Mouse (Mus musculus) urinary bladder, adult 2 months (tissue): Measurements from ENCODE around the gene Prmt1. TPM values are rescaled to one million over a fixed set of nuclear protein-coding genes. Genes with fewer than 3 reads are reported as not detected.
"Not testable (repeated sequence)": the region's sequence is repeated elsewhere in the genome, so short reads cannot be mapped to it uniquely, and the experiment has no call there.

Experiments used
- DNase-seq: peaks from one replicate; pipeline ENCODE4 v3.0.0; 2022; ENCODE audit warnings: low spot score
- polyA plus RNA-seq: library from polyadenylated mRNA; depleted of rRNA; stranded (reverse); fragments of >200 nt; gene quantifications from 2 replicates; pipeline ENCODE4 v1.2.3, GENCODE M21; 2012; rRNA removed

The Prmt1 gene
- polyA plus RNA-seq = 183 and 244 TPM in 2 replicates

DNA sequence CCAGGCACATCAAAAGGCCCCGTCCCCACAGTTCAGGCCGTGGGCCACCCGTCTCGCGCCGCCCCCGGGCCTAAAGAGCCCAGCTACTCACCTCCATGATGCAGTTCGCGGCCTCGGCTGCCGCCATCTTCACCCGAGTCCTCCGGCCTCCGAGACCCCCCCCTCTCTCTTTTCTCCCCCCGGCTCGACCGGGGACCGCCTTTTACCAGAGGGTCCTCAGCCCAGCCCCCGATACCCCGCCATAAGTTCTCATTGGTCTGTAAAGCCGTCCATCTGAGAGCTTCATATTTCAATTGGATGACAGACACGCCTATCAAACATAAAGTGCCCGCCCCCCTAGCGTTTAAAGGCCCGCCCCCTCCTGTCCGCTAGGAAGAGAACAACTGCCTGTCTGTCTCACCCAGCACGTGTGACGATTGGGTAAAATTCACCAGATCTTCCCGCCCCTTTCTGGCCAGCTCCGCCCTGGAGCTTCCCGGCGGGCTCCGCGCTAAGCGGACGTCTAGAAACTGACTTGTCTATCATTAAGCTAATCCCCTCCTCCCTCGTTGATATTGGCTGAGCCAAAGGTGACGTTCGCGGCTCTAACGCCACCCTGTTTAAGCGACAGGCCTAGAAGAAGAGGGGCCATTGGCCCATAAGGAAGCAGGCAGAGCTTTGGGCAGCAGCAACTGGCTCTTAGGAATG lies at the start of gene Prmt1:
TSS of gene Prmt1 (minus strand) at position 377 of the 687 bp plus-strand sequence.
- DNase-seq = peak; percentile 83

DNA sequence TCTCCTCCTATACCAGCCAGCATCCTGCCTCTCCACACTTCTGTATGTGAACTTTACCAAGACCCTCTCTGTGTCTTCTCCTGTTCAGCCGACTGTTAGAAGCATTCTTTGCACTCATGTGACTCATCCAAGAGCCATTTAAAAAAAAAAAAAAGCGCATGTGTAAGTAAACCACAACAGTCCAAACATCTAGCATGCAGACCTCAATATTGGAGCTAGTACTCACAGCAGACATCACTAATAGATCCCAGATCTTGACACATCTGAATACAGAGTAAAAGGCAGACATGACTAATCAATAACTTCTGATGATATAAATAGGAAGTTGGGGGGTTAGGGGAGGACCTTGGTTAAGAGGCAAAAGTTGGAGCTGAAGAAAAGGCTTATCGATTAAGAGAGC lies 49.3 kb upstream of the Prmt1 start:
- DNase-seq = no peak

DNA sequence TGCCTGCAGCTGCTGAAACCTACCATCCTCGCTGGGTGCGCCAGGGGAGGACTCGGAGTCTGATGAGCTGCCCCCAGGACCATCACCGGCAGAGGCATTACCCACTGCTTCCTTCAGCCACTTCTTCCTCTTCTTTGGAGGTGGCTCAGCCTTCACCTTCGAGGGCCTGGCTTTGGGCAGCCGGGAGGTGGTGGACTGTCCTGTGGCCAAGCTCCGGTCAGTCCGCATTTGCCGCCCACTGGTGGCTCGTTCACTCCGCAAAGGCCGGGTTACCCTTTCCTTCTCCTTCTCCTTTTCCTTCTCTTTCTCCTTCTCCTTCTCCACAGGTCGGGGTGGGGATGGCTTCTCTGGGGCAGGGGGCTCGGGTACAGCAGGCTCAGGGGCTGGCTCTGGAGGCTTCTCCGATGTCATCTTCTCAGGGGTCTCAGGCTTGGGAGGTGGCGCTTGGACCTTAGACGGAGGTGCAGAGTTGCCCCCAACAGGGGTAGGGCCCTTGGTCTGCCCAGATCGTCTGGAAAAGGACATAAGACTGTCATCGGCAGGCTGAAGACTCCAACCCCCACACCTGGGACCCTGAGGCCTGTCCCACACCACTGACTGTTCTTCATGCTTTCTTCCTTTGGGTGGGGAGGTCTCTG lies 47.5 kb upstream of the Prmt1 start:
- DNase-seq = peak; percentile 18

DNA sequence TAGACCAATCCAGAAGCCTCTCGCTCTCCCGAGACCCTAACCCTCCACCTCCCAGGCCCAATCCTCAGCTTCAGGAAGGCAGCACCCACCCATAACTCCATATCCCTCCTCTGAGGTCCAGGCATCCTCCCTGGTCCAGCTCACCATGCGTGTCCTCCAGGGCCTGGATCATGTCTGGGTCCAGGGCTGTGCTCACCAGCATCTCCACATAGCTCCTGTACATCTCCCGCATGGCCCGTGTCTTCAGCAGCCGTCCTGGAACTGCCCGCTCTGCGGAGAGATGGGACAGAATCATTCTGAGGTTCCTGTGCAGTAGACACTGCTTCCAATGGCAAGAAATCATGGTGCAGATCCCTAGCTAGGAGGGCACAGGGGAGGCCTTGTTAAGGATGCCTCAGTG lies 44.5 kb upstream of the Prmt1 start:
- no peak for DNase-seq

DNA sequence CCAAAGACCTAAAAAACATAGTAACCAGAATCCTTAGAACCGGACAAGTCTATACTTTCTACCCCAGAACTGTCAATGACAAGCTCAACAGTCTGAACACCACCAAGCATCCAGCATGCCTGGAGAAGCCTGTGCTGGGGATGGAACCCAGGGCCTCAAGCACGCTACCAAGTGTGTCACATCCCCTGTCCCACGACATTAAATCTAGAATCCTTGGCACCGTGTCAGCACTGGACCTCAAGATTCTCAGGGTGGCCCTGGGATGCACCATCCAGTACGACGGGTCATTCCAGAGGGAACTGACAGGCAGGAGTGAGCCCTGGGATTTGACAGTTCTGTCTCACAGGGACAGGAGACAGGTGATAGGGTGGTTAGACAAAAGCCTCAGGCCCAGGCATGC lies 43.6 kb upstream of the Prmt1 start:
- no peak for DNase-seq

DNA sequence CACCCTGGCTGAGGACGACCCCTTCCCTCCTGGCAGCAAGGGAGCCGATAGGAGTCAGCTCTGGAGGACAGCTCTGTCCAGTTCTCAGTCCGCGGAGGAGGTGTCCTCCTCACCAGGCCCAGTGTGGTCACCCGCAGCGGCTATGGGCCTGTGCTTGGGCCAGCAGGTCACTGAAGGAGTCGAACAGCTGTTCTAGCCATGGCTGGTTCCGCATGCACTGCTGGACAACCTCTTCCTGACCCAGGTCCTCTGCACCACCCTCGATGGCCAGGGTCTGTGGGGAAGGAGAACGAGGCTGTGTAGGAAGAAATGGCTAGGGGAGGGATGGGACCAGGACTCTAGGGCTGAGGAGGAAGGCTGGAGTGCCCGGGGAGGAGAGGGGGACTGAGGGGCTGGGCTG lies 42.0 kb upstream of the Prmt1 start:
- DNase-seq = no peak

DNA sequence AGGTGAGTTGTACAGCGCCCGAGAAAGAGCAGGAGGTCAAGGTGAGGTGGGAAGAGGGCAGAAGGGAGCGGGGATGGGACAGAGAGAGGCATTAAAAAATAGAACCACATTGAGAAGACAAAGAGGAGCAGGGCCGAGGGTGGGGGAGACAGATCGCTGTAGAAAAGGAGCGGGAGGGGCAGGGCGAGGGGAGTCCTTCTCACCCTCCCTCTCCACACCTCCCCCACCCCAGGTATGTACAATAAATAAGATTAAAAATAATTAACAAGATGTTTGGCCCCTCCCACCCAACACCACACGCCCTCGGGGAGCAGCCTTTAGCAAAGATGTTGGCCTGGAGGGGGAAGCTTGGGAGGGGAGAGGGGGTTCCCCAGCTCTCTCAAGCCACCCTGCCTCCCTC lies 41.4 kb upstream of the Prmt1 start:
- DNase-seq = no peak

DNA sequence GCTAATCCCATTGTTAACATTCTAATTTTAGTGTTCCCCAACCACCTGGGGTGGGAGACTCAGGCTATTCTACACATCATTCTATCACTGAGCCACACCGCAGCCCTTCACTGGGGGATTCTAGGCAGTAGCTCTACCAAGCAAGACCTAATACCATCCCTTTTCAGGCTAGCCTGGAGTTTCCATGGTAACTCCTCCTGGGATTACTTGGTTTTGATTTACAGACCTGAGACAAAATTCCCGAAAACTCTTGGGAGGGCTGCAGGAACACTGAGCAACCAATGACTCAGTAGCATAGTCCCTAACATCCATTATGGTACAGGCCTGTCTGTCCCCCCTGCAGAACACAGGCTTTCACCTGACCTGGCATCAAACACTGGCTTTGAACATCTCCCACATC lies 39.9 kb upstream of the Prmt1 start:
- DNase-seq = no peak

DNA sequence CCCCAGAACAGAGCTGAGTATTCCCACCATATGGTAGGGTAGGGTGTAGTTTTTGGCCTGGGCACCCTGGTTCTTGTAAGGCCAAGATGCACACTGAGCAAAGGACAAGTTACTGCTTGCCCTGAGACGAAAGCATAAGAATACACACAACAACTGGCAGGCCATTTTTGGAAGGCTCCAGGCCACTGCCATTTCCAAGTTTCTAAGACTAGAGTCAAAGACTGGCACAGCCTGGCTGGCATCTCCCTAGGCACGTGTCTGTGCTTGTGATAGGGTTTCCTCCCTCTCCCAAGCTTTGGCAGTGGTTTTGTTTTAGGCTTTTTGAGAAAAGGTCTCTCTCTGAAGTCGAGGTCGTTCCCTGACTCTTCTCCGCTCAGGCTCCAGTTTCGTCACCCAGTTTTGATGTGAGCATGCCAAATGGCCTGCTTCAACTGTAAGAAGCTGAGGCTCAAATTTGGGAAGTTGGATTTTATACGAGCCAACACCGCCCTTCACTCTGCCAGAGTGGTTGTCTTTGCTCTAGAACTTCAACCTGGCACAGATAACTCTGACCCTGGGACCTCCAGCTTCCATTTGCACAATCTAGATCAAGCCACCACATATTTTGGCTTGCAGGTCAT lies 39.3 kb upstream of the Prmt1 start:
- no peak for DNase-seq

DNA sequence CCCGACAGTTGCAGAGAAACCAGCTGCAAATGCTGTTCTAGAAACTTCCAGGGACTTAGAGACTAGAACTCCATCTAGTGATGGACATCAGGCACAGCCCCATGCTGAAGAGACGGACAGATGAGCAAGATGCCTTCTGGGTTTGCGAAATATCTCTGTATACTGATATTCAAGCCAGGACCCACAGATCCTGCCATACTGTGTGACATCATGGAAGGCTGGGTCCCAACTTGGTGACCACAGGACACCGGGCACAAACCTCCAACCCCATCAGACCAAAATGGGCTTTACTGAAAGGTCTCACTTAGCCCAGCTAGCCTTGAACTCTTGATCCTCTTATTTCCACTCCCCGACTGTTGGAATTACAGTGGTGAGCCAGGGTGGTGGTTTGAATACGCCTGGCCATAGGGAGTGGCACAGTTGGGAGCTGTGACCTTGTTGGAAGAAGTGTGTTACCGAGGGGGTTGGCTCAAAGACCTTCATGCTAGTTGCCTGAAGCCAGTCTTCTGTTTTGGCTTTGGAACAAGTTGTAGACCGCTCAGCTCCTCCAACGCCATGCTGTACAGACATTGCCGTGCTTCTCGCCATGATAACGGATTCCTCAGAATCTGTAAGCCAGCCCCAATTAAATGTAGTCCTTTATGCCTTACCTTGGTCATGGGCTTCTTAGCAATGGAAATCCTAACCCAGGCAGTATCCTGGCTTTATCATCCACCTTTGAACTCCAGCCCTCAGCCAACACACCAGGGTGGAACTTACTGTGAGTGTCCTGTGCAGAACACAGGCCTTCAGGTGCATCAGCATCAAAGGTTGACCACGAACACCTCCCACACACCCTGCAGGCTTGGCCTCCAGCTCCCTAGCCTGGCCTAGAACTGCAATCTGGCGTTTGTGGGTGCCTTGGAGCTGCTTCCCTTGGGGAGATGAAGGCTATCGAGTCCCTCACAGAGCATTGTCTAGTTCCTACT lies 38.2 kb upstream of the Prmt1 start:
- DNase-seq = no peak

DNA sequence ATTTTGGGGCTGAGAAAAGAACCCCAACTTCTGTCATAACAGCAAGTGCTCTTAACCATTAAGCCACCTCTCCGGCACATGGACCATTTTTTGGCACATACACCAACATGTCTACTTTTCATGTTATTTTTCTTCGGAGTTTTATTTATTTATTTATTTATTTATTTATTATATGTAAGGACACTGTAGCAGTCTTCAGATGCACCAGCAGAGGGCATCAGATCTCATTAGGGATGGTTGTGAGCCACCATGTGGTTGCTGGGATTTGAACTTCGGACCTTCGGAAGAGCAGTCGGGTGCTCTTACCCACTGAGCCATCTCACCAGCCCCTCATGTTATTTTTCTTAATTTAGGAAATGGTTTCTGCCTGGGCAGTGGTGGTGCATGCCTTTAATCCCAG lies 37.3 kb upstream of the Prmt1 start:
- DNase-seq = not testable (repeated sequence)

DNA sequence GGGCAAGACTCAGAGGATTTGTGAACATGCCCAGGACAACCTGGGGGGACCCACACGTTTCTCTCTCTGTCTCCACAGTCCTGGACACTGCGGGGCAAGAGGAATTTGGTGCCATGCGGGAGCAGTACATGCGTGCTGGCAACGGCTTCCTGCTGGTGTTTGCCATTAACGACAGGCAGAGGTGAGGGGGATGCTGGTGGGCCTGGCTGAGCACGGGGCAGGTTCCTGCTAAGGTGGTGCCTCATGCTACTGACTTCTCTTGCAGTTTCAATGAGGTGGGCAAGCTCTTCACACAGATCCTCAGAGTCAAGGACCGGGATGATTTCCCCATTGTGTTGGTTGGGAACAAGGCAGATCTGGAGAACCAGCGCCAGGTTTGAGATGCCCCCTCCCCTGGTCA lies 33.9 kb upstream of the Prmt1 start:
- no peak for DNase-seq

DNA sequence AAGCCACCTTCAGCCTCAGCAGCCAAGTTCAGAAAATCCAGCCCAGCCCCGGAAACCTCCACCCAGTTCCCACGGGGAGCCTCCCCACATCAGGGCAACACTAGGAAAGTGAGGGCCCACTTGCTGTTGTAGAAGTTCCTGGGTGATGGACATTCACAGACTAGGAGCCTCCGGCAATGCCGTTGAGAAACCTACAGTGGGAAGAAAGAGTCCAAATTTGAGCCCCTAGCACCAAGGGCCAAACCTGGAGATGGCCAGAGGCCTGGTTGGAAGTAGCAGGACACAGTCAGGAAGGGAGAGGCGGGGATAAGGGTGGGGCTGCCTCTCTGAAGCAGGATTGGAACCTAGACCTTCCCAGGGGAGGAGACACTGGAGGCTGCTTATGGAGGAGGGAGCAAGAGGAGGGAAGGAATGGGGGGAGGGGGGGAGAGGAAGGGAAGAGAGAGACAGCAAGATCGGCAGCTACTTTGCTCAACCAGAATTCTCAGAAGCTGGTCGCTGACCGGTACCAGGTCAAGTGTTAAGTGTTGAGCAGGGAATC lies 32.7 kb upstream of the Prmt1 start:
- peak; percentile 49 for DNase-seq

DNA sequence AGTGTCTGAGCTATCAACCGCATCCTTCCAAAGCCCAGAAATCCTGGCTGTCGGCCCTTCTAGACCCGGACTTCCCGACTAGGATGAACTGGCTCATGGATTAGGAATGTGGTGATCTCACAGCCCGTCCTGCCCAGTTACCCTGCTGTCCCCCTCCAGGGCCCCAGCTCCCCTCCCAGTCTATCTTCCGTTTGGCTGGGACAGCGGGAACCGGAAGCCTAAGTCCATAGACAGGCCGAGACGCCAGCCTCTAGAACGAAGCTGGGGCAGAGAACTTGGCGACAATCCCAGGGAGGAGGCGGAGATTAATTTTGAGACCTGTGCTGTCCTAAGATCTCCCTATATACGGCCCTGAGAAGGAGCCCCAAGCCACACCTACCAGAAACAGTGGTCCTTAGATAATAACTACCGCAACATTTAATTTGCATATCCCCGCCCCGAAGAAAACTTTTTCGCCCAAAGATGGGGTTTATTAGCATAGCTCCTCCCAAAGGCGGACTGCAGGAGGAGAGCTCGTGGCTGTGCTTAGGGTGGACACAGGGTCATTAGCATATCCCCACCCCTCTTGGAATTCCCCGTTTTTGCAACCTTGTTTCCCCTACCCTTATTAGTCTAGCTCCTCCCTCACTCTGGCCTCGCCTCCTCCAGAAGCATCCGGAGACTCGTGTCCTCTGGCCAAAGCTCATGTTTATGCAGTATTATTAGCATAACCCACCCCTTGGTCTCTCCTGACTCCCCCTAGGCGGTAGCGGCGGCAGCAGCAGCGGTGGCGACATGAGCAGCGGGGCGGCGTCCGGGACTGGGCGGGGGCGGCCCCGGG lies 31.1 kb upstream of the Prmt1 start, which contains the start of gene Rras:
TSS of gene Rras (plus strand) at position 720 of the 820 bp plus-strand sequence.
- DNase-seq = peak; percentile 82

DNA sequence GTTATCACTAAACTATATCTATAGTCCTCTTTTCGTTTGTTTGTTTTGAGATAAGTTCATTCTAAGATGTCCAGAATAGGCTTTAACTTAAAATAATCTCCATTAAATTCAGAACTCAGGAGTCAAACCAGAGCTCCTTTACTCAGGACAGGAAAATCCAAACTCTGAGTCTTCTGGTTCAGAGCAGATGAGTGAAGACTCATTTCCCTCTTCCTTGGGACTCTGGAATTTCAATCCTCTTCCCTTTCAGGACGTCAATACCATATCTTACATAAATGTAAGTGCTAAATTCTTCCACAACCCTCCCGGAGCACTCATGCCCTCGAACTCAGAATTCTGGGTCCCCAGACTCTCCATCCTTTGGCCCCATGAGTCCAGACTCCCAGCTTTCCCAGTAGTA lies 30.4 kb upstream of the Prmt1 start:
- DNase-seq = no peak

DNA sequence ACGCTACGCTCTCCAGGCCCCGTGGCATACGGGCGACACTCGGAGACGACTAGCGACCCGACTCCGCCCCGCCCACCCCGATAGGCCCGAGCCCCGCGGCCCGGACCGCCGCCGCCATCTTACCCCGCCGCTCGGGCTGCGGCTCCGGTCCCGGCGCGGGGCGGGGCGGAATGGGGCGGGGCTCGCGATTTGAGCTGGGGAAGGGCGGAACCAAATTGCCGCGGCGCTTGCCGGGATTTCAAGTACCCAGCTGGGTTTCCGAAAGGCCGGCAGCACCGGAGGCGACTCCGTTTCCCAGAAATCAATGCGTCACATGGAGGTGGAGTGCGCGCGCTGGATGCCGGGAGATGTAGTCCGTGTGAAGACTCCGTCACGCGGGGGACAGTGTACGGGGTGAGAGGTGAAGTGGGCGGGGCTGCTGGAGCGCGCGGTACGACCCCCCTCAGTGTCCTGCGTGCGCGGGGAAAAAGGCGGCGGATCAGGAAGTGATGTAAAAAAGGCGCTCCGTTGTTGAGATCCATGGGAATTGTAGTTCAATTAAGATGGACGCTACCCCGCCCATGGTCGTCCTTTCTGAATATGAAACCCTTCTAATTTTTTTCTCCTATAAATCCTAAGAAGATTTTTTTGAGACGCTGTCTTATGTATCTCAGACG lies 29.7 kb upstream of the Prmt1 start, which contains the start of gene Scaf1:
TSS of gene Scaf1 (minus strand) at position 407 of the 656 bp plus-strand sequence.
- peak; percentile 95 for DNase-seq

DNA sequence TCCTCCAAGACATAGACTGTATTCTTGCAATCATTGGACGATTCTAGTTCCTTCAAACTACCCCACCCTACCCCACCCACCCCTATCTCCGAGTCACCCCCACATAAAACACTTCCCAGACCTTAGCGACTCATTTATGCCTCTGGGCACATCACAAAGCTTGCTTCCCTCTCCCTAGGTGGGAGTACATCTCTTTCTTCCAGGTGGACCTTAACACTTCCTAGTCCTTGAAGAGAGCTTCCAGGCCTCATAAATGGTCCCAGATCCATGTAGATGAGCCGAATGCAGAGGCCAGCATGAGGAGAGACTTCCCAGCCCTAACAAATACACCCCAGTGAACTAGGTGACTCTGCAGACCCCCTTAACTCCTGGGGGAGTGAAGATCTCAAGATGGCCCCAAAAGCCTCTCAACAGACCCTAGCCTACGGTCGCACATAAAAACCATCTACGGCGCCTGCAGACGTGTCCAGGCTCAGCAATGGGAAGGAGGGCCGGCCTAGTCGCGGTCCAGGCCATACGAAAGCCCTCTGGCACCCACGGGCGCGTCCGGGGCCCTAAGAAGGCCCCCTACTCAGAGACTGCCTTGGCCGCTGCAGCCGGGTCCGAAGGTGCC lies 29.1 kb upstream of the Prmt1 start:
- no peak for DNase-seq

DNA sequence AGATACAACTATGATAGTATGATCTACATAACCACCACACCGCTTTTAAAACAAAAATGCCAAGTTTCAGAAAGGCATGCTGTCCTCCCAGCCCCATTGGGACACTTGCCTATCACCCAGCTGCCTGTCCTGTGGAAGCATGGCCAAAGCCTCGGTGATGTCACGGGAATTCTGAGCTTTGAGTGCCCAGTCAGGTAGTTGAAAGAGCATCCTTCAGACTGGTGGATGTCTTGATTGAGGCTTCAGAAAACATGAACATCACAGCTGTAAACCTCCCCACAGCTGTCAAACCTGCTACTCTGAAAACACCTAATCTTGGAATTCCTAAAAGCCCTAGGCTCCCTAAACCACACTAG lies 27.7 kb upstream of the Prmt1 start:
- no peak for DNase-seq

DNA sequence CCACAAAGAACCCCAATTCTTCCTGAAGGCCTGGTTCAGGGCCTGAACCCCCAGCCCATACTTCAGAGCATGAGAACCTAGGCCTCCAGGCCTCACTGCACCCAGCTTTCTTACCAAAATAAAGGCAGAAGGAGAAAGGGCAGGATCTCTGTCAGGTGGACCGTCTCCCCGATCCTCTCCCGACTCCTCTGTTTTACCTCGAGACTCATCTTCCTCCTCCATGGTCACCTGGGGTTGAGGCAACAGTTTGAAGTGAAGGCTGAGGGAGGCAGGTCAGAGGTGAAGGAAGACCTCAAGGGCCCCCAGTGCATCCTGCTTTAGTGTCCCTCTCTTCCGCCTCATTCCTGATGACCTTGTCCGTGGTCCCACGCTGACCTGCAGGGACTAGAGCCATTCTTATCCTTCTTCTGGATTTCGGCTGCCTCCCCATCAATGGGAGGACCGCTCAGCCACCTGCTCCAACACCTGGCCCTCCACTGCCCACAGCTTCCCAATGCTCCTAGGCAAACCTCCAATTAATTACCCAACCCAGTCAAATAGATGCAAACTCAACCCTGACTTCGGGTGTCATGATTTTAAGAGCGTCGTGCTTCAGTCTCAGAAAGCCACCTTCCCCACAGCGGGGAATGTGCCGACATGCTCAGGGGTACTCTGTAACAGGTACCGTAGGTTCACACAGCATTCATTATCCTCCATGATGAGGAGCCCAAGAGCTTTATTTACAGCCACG lies 27.2 kb upstream of the Prmt1 start:
- no peak for DNase-seq
